Mouse (Mus musculus): ENCODE measurements at regions not wholly inside any gene's neighbourhood (a gene's known extent, or its start where the extent isn't known, plus 50 kb on each side); places are given as distances from the start of the nearest gene placed in this dataset.

DNA sequence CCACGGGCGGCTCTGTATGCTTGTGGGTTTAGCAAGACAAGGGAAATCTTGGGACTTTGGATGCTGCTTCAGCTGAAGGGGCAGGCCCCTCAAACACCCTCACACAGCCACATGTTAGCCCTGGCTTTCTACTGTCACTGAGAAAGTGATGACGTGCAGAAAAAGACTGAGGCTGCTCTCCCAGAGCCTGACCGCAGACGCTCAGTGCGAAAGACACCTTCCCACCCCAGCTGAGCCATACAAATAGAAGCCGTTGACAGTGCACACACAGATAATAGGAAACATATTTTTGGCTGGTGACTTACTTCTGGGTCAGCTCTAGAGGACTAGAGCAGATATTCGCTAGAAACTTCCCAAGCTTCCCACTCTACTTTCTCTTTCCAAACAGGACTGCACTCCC is 61.0 kb upstream of the Nudt7 start:
- no peak for DNase-seq

- DNase-seq: peak; percentile 19
Measured at GRCm38 (mm10) chr8:114074122-114074521, 59.2 kb upstream of the Nudt7 start.

- DNase-seq: no peak
Measured at GRCm38 (mm10) chr8:114076701-114077100, 56.7 kb upstream of the Nudt7 start.

GRCm38 (mm10) chr8:114081049-114081756 is 52.2 kb upstream of the Nudt7 start:
- peak; percentile 68 for DNase-seq

GRCm38 (mm10) chr8:114081757-114082059 is 51.6 kb upstream of the Nudt7 start:
- DNase-seq: no peak
